Mouse (Mus musculus) right cerebral cortex, postnatal 4 days (tissue): ENCODE results near the gene Trabd2b.

ENCODE experiments used
- DNase-seq: peaks from one replicate; pipeline ENCODE4 v3.0.0-alpha.2; 2022

Gene Trabd2b

GRCm38 (mm10) chr4:114406355-114407101 is at the start of gene Trabd2b:
Trabd2b (plus strand) TSS chr4:114406724.
- no peak for DNase-seq

- no peak for DNase-seq
These were observed 49.1 kb upstream of the Trabd2b start for GRCm38 (mm10) chr4:114357420-114357819.

- no peak for DNase-seq
These were observed 47.6 kb upstream of the Trabd2b start for GRCm38 (mm10) chr4:114358874-114359273.

GRCm38 (mm10) chr4:114359818-114360217 is 46.7 kb upstream of the Trabd2b start:
- DNase-seq = no peak

- no peak for DNase-seq
These were observed 45.2 kb upstream of the Trabd2b start for GRCm38 (mm10) chr4:114361336-114361735.

- DNase-seq = no peak
These were observed 41.5 kb upstream of the Trabd2b start for GRCm38 (mm10) chr4:114365000-114365399.

- no peak for DNase-seq
These were observed 40.9 kb upstream of the Trabd2b start for GRCm38 (mm10) chr4:114365595-114365994.

GRCm38 (mm10) chr4:114367005-114367404 is 39.5 kb upstream of the Trabd2b start:
- no peak for DNase-seq

- DNase-seq = no peak
These were observed 38.7 kb upstream of the Trabd2b start for GRCm38 (mm10) chr4:114367840-114368239.

- DNase-seq = no peak
These were observed 36.9 kb upstream of the Trabd2b start for GRCm38 (mm10) chr4:114369591-114369990.

GRCm38 (mm10) chr4:114370935-114371715 is 35.4 kb upstream of the Trabd2b start:
- no peak for DNase-seq

- DNase-seq = no peak
These were observed 33.8 kb upstream of the Trabd2b start for GRCm38 (mm10) chr4:114372699-114373098.

- DNase-seq = no peak
These were observed 32.2 kb upstream of the Trabd2b start for GRCm38 (mm10) chr4:114374330-114374729.

- DNase-seq = no peak
These were observed 29.0 kb upstream of the Trabd2b start for GRCm38 (mm10) chr4:114377531-114377930.

- no peak for DNase-seq
These were observed 28.0 kb upstream of the Trabd2b start for GRCm38 (mm10) chr4:114378512-114378911.

GRCm38 (mm10) chr4:114379416-114379956 is 27.0 kb upstream of the Trabd2b start:
- no peak for DNase-seq

GRCm38 (mm10) chr4:114382627-114383026 is 23.9 kb upstream of the Trabd2b start:
- no peak for DNase-seq

GRCm38 (mm10) chr4:114385236-114385635 is 21.3 kb upstream of the Trabd2b start:
- DNase-seq = no peak

- DNase-seq = peak; percentile 28
These were observed 20.1 kb upstream of the Trabd2b start for GRCm38 (mm10) chr4:114386395-114386811.

- no peak for DNase-seq
These were observed 18.9 kb upstream of the Trabd2b start for GRCm38 (mm10) chr4:114387527-114388135.

GRCm38 (mm10) chr4:114388306-114388705 is 18.2 kb upstream of the Trabd2b start:
- DNase-seq = no peak

GRCm38 (mm10) chr4:114389653-114390052 is 16.9 kb upstream of the Trabd2b start:
- DNase-seq = no peak

GRCm38 (mm10) chr4:114397625-114398024 is 8.9 kb upstream of the Trabd2b start:
- DNase-seq = no peak
